Mouse (Mus musculus): ENCODE data around the gene Gm21970. TPM values are rescaled to one million over a fixed set of nuclear protein-coding genes. Genes with fewer than 3 reads are reported as not detected.

Gm21970 gene
- polyA plus RNA-seq, 1 experiment = not detected

GRCm38 (mm10) chr16:91401569-91402165 is 10.1 kb downstream of the Gm21970 start:
- no peak for TF ChIP-seq CTCF (IDR thresholded peaks at IDR 0.05; ENCODE audit: extremely low read depth, insufficient read length, insufficient replicate concordance, low read depth, low read length)
- TF ChIP-seq POLR2A (IDR thresholded peaks at IDR 0.05; ENCODE audit: low read depth, low read length) = no peak
- H3K4me3 ChIP-seq (ENCODE audit: low read depth, low read length) = no peak overlapping the region
- peaks cover 3% of the 10 kb centered on the region; the same call in 1 of the 2 replicates for H3K36me3 ChIP-seq (ENCODE audit: control insufficient read depth, insufficient read depth, low read length)
- H3K4me1 ChIP-seq (ENCODE audit: control insufficient read depth, insufficient read depth, insufficient read length, low read length) = no peaks in the 10 kb centered on the region; the same call in 1 of the 2 replicates
- WGBS = 74% methylated on average over 6 of the region's 6 CpGs
- H3K27me3 ChIP-seq (ENCODE audit: control insufficient read depth, insufficient read depth, low read length) = no peaks in the 10 kb centered on the region
- no peak overlapping the region for H3K27ac ChIP-seq (ENCODE audit: insufficient read depth, low read depth, low read length)

GRCm38 (mm10) chr16:91403784-91404183 is 12.3 kb downstream of the Gm21970 start:
- no peaks in the 10 kb centered on the region for H3K27me3 ChIP-seq (ENCODE audit: control insufficient read depth, insufficient read depth, low read length)
- TF ChIP-seq CTCF (IDR thresholded peaks at IDR 0.05; ENCODE audit: extremely low read depth, insufficient read length, insufficient replicate concordance, low read depth, low read length) (no peak), POLR2A (IDR thresholded peaks at IDR 0.05; ENCODE audit: low read depth, low read length) (no peak)
- H3K4me3 ChIP-seq (ENCODE audit: low read depth, low read length) = no peak overlapping the region
- H3K36me3 ChIP-seq (ENCODE audit: control insufficient read depth, insufficient read depth, low read length) = peaks cover 7% of the 10 kb centered on the region
- peaks cover 11% of the 10 kb centered on the region for H3K4me1 ChIP-seq (ENCODE audit: control insufficient read depth, insufficient read depth, insufficient read length, low read length)
- WGBS = 85% methylated on average over 9 of the region's 9 CpGs
- H3K27ac ChIP-seq (ENCODE audit: insufficient read depth, low read depth, low read length) = no peak overlapping the region

- TF ChIP-seq POLR2A (IDR thresholded peaks at IDR 0.05; ENCODE audit: low read depth, low read length) = no peak
- TF ChIP-seq CTCF (IDR thresholded peaks at IDR 0.05; ENCODE audit: extremely low read depth, insufficient read length, insufficient replicate concordance, low read depth, low read length) = no peak
- WGBS = 91% methylated on average over 8 of the region's 8 CpGs
- H3K27ac ChIP-seq (ENCODE audit: insufficient read depth, low read depth, low read length) = no peak overlapping the region
These were observed 12.7 kb downstream of the Gm21970 start for GRCm38 (mm10) chr16:91404187-91404586.

GRCm38 (mm10) chr16:91404828-91405577 is 13.5 kb downstream of the Gm21970 start:
- Histone ChIP-seq H3K4me3 (ENCODE audit: low read depth, low read length) (no peak overlapping the region), H3K27ac (ENCODE audit: insufficient read depth, low read depth, low read length) (no peak overlapping the region), H3K27me3 (ENCODE audit: control insufficient read depth, insufficient read depth, low read length) (no peaks in the 10 kb centered on the region), H3K36me3 (ENCODE audit: control insufficient read depth, insufficient read depth, low read length) (peaks cover 8% of the 10 kb centered on the region), H3K4me1 (ENCODE audit: control insufficient read depth, insufficient read depth, insufficient read length, low read length) (peaks cover 16% of the 10 kb centered on the region)
- TF ChIP-seq CTCF (IDR thresholded peaks at IDR 0.05; ENCODE audit: extremely low read depth, insufficient read length, insufficient replicate concordance, low read depth, low read length) = no peak
- no peak for TF ChIP-seq POLR2A (IDR thresholded peaks at IDR 0.05; ENCODE audit: low read depth, low read length)
- 72% methylated on average over 10 of the region's 10 CpGs for WGBS

More at GRCm38 (mm10) chr16:91404187-91404586, 12.7 kb downstream of the Gm21970 start:
- peaks cover 15% of the 10 kb centered on the region for H3K4me1 ChIP-seq (ENCODE audit: control insufficient read depth, insufficient read depth, insufficient read length, low read length)
- peaks cover 8% of the 10 kb centered on the region for H3K36me3 ChIP-seq (ENCODE audit: control insufficient read depth, insufficient read depth, low read length)
- no peak overlapping the region for H3K4me3 ChIP-seq (ENCODE audit: low read depth, low read length)
- no peaks in the 10 kb centered on the region for H3K27me3 ChIP-seq (ENCODE audit: control insufficient read depth, insufficient read depth, low read length)

GRCm38 (mm10) chr16:91405640-91406584 is 14.4 kb downstream of the Gm21970 start, which contains the start of gene Il10rb:
Gene Il10rb (plus strand): TSS chr16:91406164.
- peaks cover 22% of the 10 kb centered on the region for H3K4me1 ChIP-seq (ENCODE audit: control insufficient read depth, insufficient read depth, insufficient read length, low read length)
- peak within 1 kb of the TSS; percentile 98 for H3K4me3 ChIP-seq (ENCODE audit: low read depth, low read length)
- 1% methylated on average over 51 of the region's 51 CpGs for WGBS
- peaks cover 8% of the 10 kb centered on the region for H3K36me3 ChIP-seq (ENCODE audit: control insufficient read depth, insufficient read depth, low read length)
- TF ChIP-seq POLR2A (IDR thresholded peaks at IDR 0.05; ENCODE audit: low read depth, low read length) = peak; percentile 84
- TF ChIP-seq CTCF (IDR thresholded peaks at IDR 0.05; ENCODE audit: extremely low read depth, insufficient read length, insufficient replicate concordance, low read depth, low read length) = 0 out of 2 replicates have a peak, but pooled peaks have one; percentile 5
- peak within 1 kb of the TSS; percentile 98 for H3K27ac ChIP-seq (ENCODE audit: insufficient read depth, low read depth, low read length)
- H3K27me3 ChIP-seq (ENCODE audit: control insufficient read depth, insufficient read depth, low read length) = no peaks in the 10 kb centered on the region

- WGBS = 1% methylated on average over 13 of the region's 13 CpGs
- Histone ChIP-seq H3K27me3 (ENCODE audit: control insufficient read depth, insufficient read depth, low read length) (no peaks in the 10 kb centered on the region), H3K27ac (ENCODE audit: insufficient read depth, low read depth, low read length) (peak overlapping the region; percentile 98), H3K36me3 (ENCODE audit: control insufficient read depth, insufficient read depth, low read length) (peaks cover 8% of the 10 kb centered on the region), H3K4me3 (ENCODE audit: low read depth, low read length) (peak overlapping the region; percentile 98), H3K4me1 (ENCODE audit: control insufficient read depth, insufficient read depth, insufficient read length, low read length) (peaks cover 24% of the 10 kb centered on the region)
- no peak for TF ChIP-seq CTCF (IDR thresholded peaks at IDR 0.05; ENCODE audit: extremely low read depth, insufficient read length, insufficient replicate concordance, low read depth, low read length)
- TF ChIP-seq POLR2A (IDR thresholded peaks at IDR 0.05; ENCODE audit: low read depth, low read length) = no peak; the same call in 1 of the 2 replicates
These were observed 15.2 kb downstream of the Gm21970 start for GRCm38 (mm10) chr16:91406585-91407220.
